8 mouse cellular contexts compared by ENCODE assay signal in the genomic region with DNA sequence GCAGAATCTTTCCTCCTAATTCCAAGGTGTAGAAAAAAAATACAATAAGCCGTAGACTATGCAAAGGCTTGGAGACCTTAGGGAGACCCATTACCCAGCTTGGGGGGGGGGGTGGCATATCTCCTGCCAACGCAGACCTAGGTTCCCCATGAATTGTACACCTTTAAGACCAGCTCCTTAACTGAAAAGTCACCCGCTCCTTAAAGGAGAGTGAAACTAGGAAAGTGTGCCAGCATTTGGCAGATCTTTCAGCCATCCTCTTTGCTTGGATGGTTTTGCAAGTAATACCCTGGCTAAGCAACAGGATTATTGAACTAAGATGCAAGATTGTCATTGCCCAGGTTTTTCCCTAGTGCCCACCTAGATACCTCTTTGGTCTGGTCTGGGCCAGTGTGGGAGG. TPM values are rescaled to one million over a fixed set of nuclear protein-coding genes. Genes with fewer than 3 reads are reported as not detected.
A peak's percentile ranks its signal among the peaks of the same experiment; 100 is the strongest.
DNase-seq lines count a peak whose midpoint lies in the region; ATAC-seq and TF ChIP-seq lines count a peak whose summit lies in the region.

No protein-coding gene starts in this region.

- H3K36me3 ChIP-seq in heart, embryonic 11.5 days (ENCODE audit: control insufficient read depth, insufficient read depth, low read length): no peaks in the 10 kb centered on the region
- no peaks in the 10 kb centered on the region for H3K36me3 ChIP-seq in forebrain, postnatal 0 days (ENCODE audit: insufficient read depth)
- no peaks in the 10 kb centered on the region for H3K36me3 ChIP-seq in macrophage (ENCODE audit: inconsistent target)

- ATAC-seq in heart, embryonic 11.5 days (replicated peaks; ENCODE audit: insufficient number of reproducible peaks, low FRiP score, low TSS enrichment): 0 out of 2 replicates have a peak, but pooled peaks have one; percentile 1
- no peak for ATAC-seq in forebrain, postnatal 0 days

- peak overlapping the region; percentile 73; the same call in 1 of the 2 replicates for H3K9ac ChIP-seq in heart, embryonic 11.5 days (ENCODE audit: low read depth, low read length)
- peak overlapping the region; percentile 55 for H3K9ac ChIP-seq in forebrain, postnatal 0 days

- no peak overlapping the region for H3K27ac ChIP-seq in heart, embryonic 11.5 days (ENCODE audit: low read depth, low read length)
- H3K27ac ChIP-seq in forebrain, postnatal 0 days (ENCODE audit: low read depth, low read length): 0 out of 2 replicates have a peak overlapping the region, but pooled peaks have one; percentile 52
- H3K27ac ChIP-seq in macrophage: peak overlapping the region; percentile 57

- H3K27me3 ChIP-seq in heart, embryonic 11.5 days (ENCODE audit: control insufficient read depth, insufficient read depth, low read length): no peaks in the 10 kb centered on the region
- no peaks in the 10 kb centered on the region for H3K27me3 ChIP-seq in forebrain, postnatal 0 days (ENCODE audit: insufficient read depth, low read length)

- H3K9me3 ChIP-seq in heart, embryonic 11.5 days (replicated peaks; ENCODE audit: control insufficient read depth, low read length): no peaks in the 10 kb centered on the region
- H3K9me3 ChIP-seq in forebrain, postnatal 0 days (ENCODE audit: low read length): no peaks in the 10 kb centered on the region

- peak overlapping the region; percentile 75 for H3K4me2 ChIP-seq in heart, embryonic 11.5 days
- peak overlapping the region; percentile 51 for H3K4me2 ChIP-seq in forebrain, postnatal 0 days (ENCODE audit: low read depth)

- no peaks in the 10 kb centered on the region for H3K79me2 ChIP-seq in macrophage (ENCODE audit: inconsistent target)

- peaks cover 3% of the 10 kb centered on the region for H3K4me1 ChIP-seq in heart, embryonic 11.5 days (ENCODE audit: control insufficient read depth, insufficient read depth, low read length)
- peaks cover 4% of the 10 kb centered on the region for H3K4me1 ChIP-seq in forebrain, postnatal 0 days (ENCODE audit: insufficient read depth)

- peak overlapping the region; percentile 63; the same call in 1 of the 2 replicates for H3K4me3 ChIP-seq in heart, embryonic 11.5 days (ENCODE audit: low read depth, low read length)
- H3K4me3 ChIP-seq in forebrain, postnatal 0 days (ENCODE audit: low read depth, low read length): peak overlapping the region; percentile 45
- peak overlapping the region; percentile 33 for H3K4me3 ChIP-seq in macrophage (ENCODE audit: inconsistent target)

- 67% methylated on average over 3 of the region's 3 CpGs for WGBS in heart, embryonic 11.5 days (ENCODE audit: insufficient replicate concordance)
- WGBS in forebrain, postnatal 0 days: 54% methylated on average over 3 of the region's 3 CpGs
- 63% methylated on average over 3 of the region's 3 CpGs for WGBS in macrophage (ENCODE audit: missing documents)

- no peak for TF ChIP-seq CTCF in forebrain, postnatal 0 days (IDR thresholded peaks at IDR 0.05; ENCODE audit: low read depth)

- DNase-seq in heart, adult 8-10 months (ENCODE audit: low spot score): no peak
- peak; percentile 14 for DNase-seq in NIH3T3 (ENCODE audit: low read depth)
- no peak for DNase-seq in forebrain, postnatal 0 days
- no peak for DNase-seq in left cerebral cortex, adult 9 months (ENCODE audit: low spot score in 2 of 2)
- DNase-seq in layer of hippocampus, adult 8-10 months (ENCODE audit: low spot score in 2 of 2): no peak
- no peak for DNase-seq in spleen, postnatal 10 days (ENCODE audit: low spot score in 2 of 2)

RNA-seq across cellular contexts. Expression of gene Stk32c, which starts 0.6 kb away (rescaled TPM):
- not detected in 2 replicates for polyA plus RNA-seq in heart, embryonic 11.5 days (2014; fragmentation: Nextera tagmentation; extraction: Ambion mirVana)
- total RNA-seq in heart, adult 8-10 months (2022): under 1 TPM; 0.41 to 0.92 (median 0.43) TPM
- total RNA-seq in forebrain, postnatal 0 days (2014; rRNA removed): 26.3 and 30.7 TPM in 2 replicates
- 1.7 and 2.8 TPM in 2 replicates for polyA plus RNA-seq in forebrain, postnatal 0 days (2015; fragmentation: Nextera tagmentation; extraction: Ambion mirVana)
- total RNA-seq in macrophage (2018; cell fraction: chromatin; rRNA removed): 1 to 10 TPM in 7 of 26 experiments, under 1 TPM in 16, not detected in 3; 0.31 to 2.4 (median 0.62) TPM
- under 1 TPM in 24 of 26 experiments, not detected in 2; 0.07 to 0.26 (median 0.15) TPM for total RNA-seq in macrophage (2018; cell fraction: cytosol; rRNA removed)
- 1 to 10 TPM in 2 of 26 experiments, under 1 TPM in 12, not detected in 12; 0.23 to 1.5 (median 0.38) TPM for total RNA-seq in macrophage (2018; cell fraction: nucleus; rRNA removed)
- 0.17 to 0.21 TPM (median 0.19 TPM) in 3 replicates for polyA plus RNA-seq in macrophage (2018)
- 10 to 100 TPM; 81.3 to 94.0 (median 88.8) TPM for total RNA-seq in layer of hippocampus, adult 8-10 months (2022)

RNA-seq across cellular contexts. Expression of gene Lrrc27, which starts 1.0 kb away (rescaled TPM):
- polyA plus RNA-seq in heart, embryonic 11.5 days (2014; fragmentation: Nextera tagmentation; extraction: Ambion mirVana): 4.9 and 6.2 TPM in 2 replicates
- 10 to 100 TPM; 15.6 to 18.8 (median 16.4) TPM for total RNA-seq in heart, adult 8-10 months (2022)
- 2.5 and 8.1 TPM in 2 replicates for total RNA-seq in forebrain, postnatal 0 days (2014; rRNA removed)
- polyA plus RNA-seq in forebrain, postnatal 0 days (2015; fragmentation: Nextera tagmentation; extraction: Ambion mirVana): 4.2 and 5.1 TPM in 2 replicates
- 10 to 100 TPM in 25 of 26 experiments, 1 to 10 TPM in 1; 6.5 to 82.5 (median 31.4) TPM for total RNA-seq in macrophage (2018; cell fraction: chromatin; rRNA removed)
- 10 to 100 TPM; 20.5 to 77.7 (median 44.0) TPM for total RNA-seq in macrophage (2018; cell fraction: cytosol; rRNA removed)
- 100 to 1,000 TPM in 2 of 26 experiments, 10 to 100 TPM in 23, 1 to 10 TPM in 1; 7.1 to 116 (median 41.1) TPM for total RNA-seq in macrophage (2018; cell fraction: nucleus; rRNA removed)
- polyA plus RNA-seq in macrophage (2018): 73.4 to 159 TPM (median 94.3 TPM) in 3 replicates
- 1 to 10 TPM; 4.6 to 7.3 (median 6.5) TPM for total RNA-seq in layer of hippocampus, adult 8-10 months (2022)

RNA-seq across cellular contexts. Expression of gene Pwwp2b, which starts 34.5 kb away (rescaled TPM):
- 8.4 TPM in 2 replicates for polyA plus RNA-seq in heart, embryonic 11.5 days (2014; fragmentation: Nextera tagmentation; extraction: Ambion mirVana)
- total RNA-seq in heart, adult 8-10 months (2022): 10 to 100 TPM in 2 of 4 experiments, 1 to 10 TPM in 2; 8.1 to 12.5 (median 10.0) TPM
- total RNA-seq in forebrain, postnatal 0 days (2014; rRNA removed): 4.3 and 5.4 TPM in 2 replicates
- 5.6 and 6.3 TPM in 2 replicates for polyA plus RNA-seq in forebrain, postnatal 0 days (2015; fragmentation: Nextera tagmentation; extraction: Ambion mirVana)
- total RNA-seq in macrophage (2018; cell fraction: chromatin; rRNA removed): 100 to 1,000 TPM in 1 of 26 experiments, 10 to 100 TPM in 25; 20.0 to 106 (median 39.1) TPM
- 10 to 100 TPM; 12.0 to 39.3 (median 24.7) TPM for total RNA-seq in macrophage (2018; cell fraction: cytosol; rRNA removed)
- total RNA-seq in macrophage (2018; cell fraction: nucleus; rRNA removed): 10 to 100 TPM; 13.7 to 86.6 (median 34.0) TPM
- polyA plus RNA-seq in macrophage (2018): 25.2 to 32.3 TPM (median 28.0 TPM) in 3 replicates
- total RNA-seq in layer of hippocampus, adult 8-10 months (2022): 10 to 100 TPM; 26.9 to 37.1 (median 32.1) TPM

Comparison
In these comparisons a context has a peak if more than half of its experiments do, and no peak if none do; other contexts are left out.
1. RNA of gene Stk32c, which starts 0.6 kb away (total RNA-seq): 81.3 to 94.0 TPM in layer of hippocampus, adult 8-10 months and 26.3 to 30.7 TPM in forebrain, postnatal 0 days; 0.41 to 0.92 TPM in heart, adult 8-10 months; every median in the first group is over 10 times any median in the second.
2. Peak in every context shown above with its lines, with median percentiles within 50 percentile points of each other: H3K4me3 ChIP-seq.